Mouse (Mus musculus) MEL (cell line): ENCODE measurements at regions not wholly inside any gene's neighbourhood (a gene's known extent, or its start where the extent isn't known, plus 50 kb on each side); places are given as distances from the start of the nearest gene placed in this dataset.

Source experiments
- DNase-seq: peaks from one replicate; pipeline ENCODE4 v3.0.0; 2011; ENCODE audit warnings: low read depth, low spot score
- H3K27ac ChIP-seq: 2 replicates; pipeline ENCODE4 v1.5.1; 2012; ENCODE audit warnings: low read depth, mild to moderate bottlenecking, control low read depth, low read length, moderate library complexity; ENCODE audit not compliant: control insufficient read depth
- H3K27me3 ChIP-seq, 2 experiments: fragments of 150-350 bp in 1 of 2; sonication (generic) in 1 of 2; 2 replicates each; pipeline ENCODE4 v1.6.1; 2012; ENCODE audit warnings: low read length in 2 of 2, mild to moderate bottlenecking in 2 of 2, improper control_type of control experiment in 1 of 2, moderate library complexity in 1 of 2; ENCODE audit not compliant: insufficient read depth in 2 of 2, control insufficient read depth in 1 of 2
- H3K36me3 ChIP-seq, 2 experiments: 2 replicates each; pipeline ENCODE4 v1.6.1; 2012 to 2014; ENCODE audit warnings: low read length in 2 of 2, improper control_type of control experiment in 1 of 2, inconsistent platforms in 1 of 2, mild to moderate bottlenecking in 1 of 2; ENCODE audit not compliant: insufficient read depth in 2 of 2, control insufficient read depth in 1 of 2
- H3K4me1 ChIP-seq, 2 experiments: fragments of 150-350 bp in 1 of 2; sonication (generic) in 1 of 2; 2 replicates each; pipeline ENCODE4 v1.6.1; 2012; ENCODE audit warnings: low read length in 2 of 2, improper control_type of control experiment in 1 of 2, mild to moderate bottlenecking in 1 of 2; ENCODE audit not compliant: insufficient read depth in 2 of 2, control insufficient read depth in 1 of 2
- H3K4me3 ChIP-seq, 2 experiments: fragments of 150-350 bp in 1 of 2; sonication (generic) in 1 of 2; 2 replicates each; pipeline ENCODE4 v1.5.1; 2012; ENCODE audit warnings: low read depth in 2 of 2, low read length in 2 of 2, mild to moderate bottlenecking in 2 of 2, moderate library complexity in 2 of 2, control low read depth in 1 of 2, improper control_type of control experiment in 1 of 2; ENCODE audit not compliant: control insufficient read depth in 1 of 2, insufficient read depth in 1 of 2
- H3K79me2 ChIP-seq: 2 replicates; pipeline ENCODE4 v1.6.1; 2012; ENCODE audit warnings: mild to moderate bottlenecking, low read length, moderate library complexity; ENCODE audit not compliant: control insufficient read depth, poor library complexity, insufficient read depth
- H3K9ac ChIP-seq: 2 replicates; pipeline ENCODE4 v1.6.1; 2012; ENCODE audit warnings: low read depth, mild to moderate bottlenecking, control low read depth, low read length, moderate library complexity; ENCODE audit not compliant: control insufficient read depth, poor library complexity, severe bottlenecking
- H3K9me3 ChIP-seq: fragments of 150-350 bp; sonication (generic); replicated peaks from 2 replicates; pipeline ENCODE4 v1.6.1; 2012; ENCODE audit warnings: mild to moderate bottlenecking, low read length, improper control_type of control experiment, moderate library complexity; ENCODE audit not compliant: insufficient read depth
- CHD2 ChIP-seq: IDR thresholded peaks from 2 replicates; pipeline ENCODE4 v1.6.1; 2011; ENCODE audit warnings: low read length, improper control_type of control experiment
- CTCF ChIP-seq, 3 experiments: IDR thresholded peaks in 2 of 3; conservative IDR thresholded peaks in 1 of 3; 2 replicates each; pipeline ENCODE4 v1.5.1; 2011 to 2012; ENCODE audit warnings: low read length in 3 of 3, low read depth in 2 of 3, mild to moderate bottlenecking in 2 of 3, improper control_type of control experiment in 1 of 3, inconsistent platforms in 1 of 3, mixed read lengths in 1 of 3, moderate library complexity in 1 of 3; ENCODE audit not compliant: control insufficient read depth in 1 of 3, insufficient read depth in 1 of 3, poor library complexity in 1 of 3, severe bottlenecking in 1 of 3
- E2F4 ChIP-seq: IDR thresholded peaks from 2 replicates; pipeline ENCODE4 v1.6.1; 2011; ENCODE audit warnings: low read depth, low read length, improper control_type of control experiment, borderline replicate concordance
- ELF1 ChIP-seq: IDR thresholded peaks from 2 replicates; pipeline ENCODE4 v1.6.1; 2014; ENCODE audit warnings: low read depth, mild to moderate bottlenecking, inconsistent platforms, low read length, improper control_type of control experiment, moderate library complexity
- EP300 ChIP-seq, 2 experiments: IDR thresholded peaks; 2 replicates each; pipeline ENCODE4 v1.6.1; 2011; ENCODE audit warnings: improper control_type of control experiment in 2 of 2, low read length in 2 of 2, low read depth in 1 of 2, mild to moderate bottlenecking in 1 of 2
- GABPA ChIP-seq: IDR thresholded peaks from 2 replicates; pipeline ENCODE4 v1.6.1; 2012; ENCODE audit warnings: low read depth, mild to moderate bottlenecking, inconsistent platforms, low read length, improper control_type of control experiment, moderate library complexity
- JUND ChIP-seq: IDR thresholded peaks from 2 replicates; pipeline ENCODE4 v1.6.1; 2011; ENCODE audit warnings: low read depth, mild to moderate bottlenecking, improper control_type of control experiment, low read length
- MAZ ChIP-seq: IDR thresholded peaks from 2 replicates; pipeline ENCODE4 v1.6.1; 2012; ENCODE audit warnings: low read depth, mild to moderate bottlenecking, inconsistent platforms, low read length, improper control_type of control experiment
- MEF2A ChIP-seq: IDR thresholded peaks from 2 replicates; pipeline ENCODE4 v1.6.1; 2014; ENCODE audit warnings: low read depth, mild to moderate bottlenecking, inconsistent platforms, low read length, improper control_type of control experiment; ENCODE audit not compliant: poor library complexity, insufficient replicate concordance, severe bottlenecking; ENCODE audit errors: extremely low read depth
- MXI1 ChIP-seq: IDR thresholded peaks from 2 replicates; pipeline ENCODE4 v1.6.1; 2011; ENCODE audit warnings: mild to moderate bottlenecking, low read depth, low read length, improper control_type of control experiment
- MYB ChIP-seq: IDR thresholded peaks from 2 replicates; pipeline ENCODE4 v1.6.1; 2011; ENCODE audit warnings: mild to moderate bottlenecking, low read depth, low read length, improper control_type of control experiment
- MYC ChIP-seq: IDR thresholded peaks from 2 replicates; pipeline ENCODE4 v1.6.1; 2011; ENCODE audit warnings: low read depth, mild to moderate bottlenecking, low read length, improper control_type of control experiment, moderate library complexity
- NELFE ChIP-seq: IDR thresholded peaks from 2 replicates; pipeline ENCODE4 v1.6.1; 2011; ENCODE audit warnings: low read depth, low read length, improper control_type of control experiment
- RAD21 ChIP-seq: IDR thresholded peaks from 2 replicates; pipeline ENCODE4 v1.6.1; 2011; ENCODE audit warnings: mild to moderate bottlenecking, low read depth, low read length, improper control_type of control experiment
- RCOR1 ChIP-seq: IDR thresholded peaks from 2 replicates; pipeline ENCODE4 v1.6.1; 2012; ENCODE audit warnings: low read depth, mild to moderate bottlenecking, inconsistent platforms, low read length, improper control_type of control experiment
- SIN3A ChIP-seq: IDR thresholded peaks from 2 replicates; pipeline ENCODE4 v1.6.1; 2012; ENCODE audit warnings: low read length, improper control_type of control experiment, inconsistent platforms
- SMC3 ChIP-seq: IDR thresholded peaks from 2 replicates; pipeline ENCODE4 v1.6.1; 2011; ENCODE audit warnings: low read depth, low read length, improper control_type of control experiment
- TAL1 ChIP-seq: IDR thresholded peaks from 2 replicates; pipeline ENCODE4 v1.6.1; 2012; ENCODE audit warnings: mild to moderate bottlenecking, inconsistent platforms, low read length, moderate library complexity, mixed read lengths
- TCF12 ChIP-seq: IDR thresholded peaks from 2 replicates; pipeline ENCODE4 v1.6.1; 2014; ENCODE audit warnings: low read depth, mild to moderate bottlenecking, inconsistent platforms, low read length, improper control_type of control experiment, moderate library complexity
- UBTF ChIP-seq: IDR thresholded peaks from 2 replicates; pipeline ENCODE4 v1.6.1; 2012; ENCODE audit warnings: low read depth, mild to moderate bottlenecking, inconsistent platforms, low read length, improper control_type of control experiment, moderate library complexity, borderline replicate concordance; ENCODE audit not compliant: insufficient read depth
- USF1 ChIP-seq: IDR thresholded peaks from 2 replicates; pipeline ENCODE4 v1.6.1; 2014; ENCODE audit warnings: low read depth, mild to moderate bottlenecking, inconsistent platforms, low read length, improper control_type of control experiment, moderate library complexity
- ZC3H11A ChIP-seq: IDR thresholded peaks from 2 replicates; pipeline ENCODE4 v1.6.1; 2012; ENCODE audit warnings: low read depth, mild to moderate bottlenecking, inconsistent platforms, low read length, improper control_type of control experiment
- ZNF384 ChIP-seq: IDR thresholded peaks from 2 replicates; pipeline ENCODE4 v1.6.1; 2012; ENCODE audit warnings: low read depth, mild to moderate bottlenecking, inconsistent platforms, low read length, improper control_type of control experiment

DNA sequence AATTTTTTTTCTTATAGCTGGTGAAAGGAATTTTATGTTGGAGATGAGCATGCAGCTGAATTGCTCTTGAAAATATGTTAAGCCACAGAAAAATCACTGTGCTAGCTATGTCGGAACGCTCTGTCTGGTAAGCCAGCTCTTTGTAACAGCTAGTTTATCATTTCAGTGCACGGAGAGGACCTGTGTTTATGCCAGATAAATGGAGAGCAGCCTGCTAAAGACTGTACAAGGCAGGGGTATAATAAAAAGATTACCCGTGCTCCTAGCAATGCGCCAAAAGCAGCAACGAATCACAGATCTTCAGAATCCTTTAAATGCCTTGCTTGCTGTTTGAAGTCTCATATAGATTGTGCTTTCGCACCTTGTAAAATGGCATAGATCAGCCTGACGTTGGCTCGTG lies 232.2 kb upstream of the Daam1 start:
- no peaks in the 10 kb centered on the region for H3K79me2 ChIP-seq
- no peaks in the 10 kb centered on the region for H3K4me1 ChIP-seq
- H3K9me3 ChIP-seq = no peaks in the 10 kb centered on the region
- no peaks in the 10 kb centered on the region for H3K27me3 ChIP-seq
- H3K27ac ChIP-seq = no peak overlapping the region
- no peak overlapping the region for H3K9ac ChIP-seq
- H3K36me3 ChIP-seq = no peaks in the 10 kb centered on the region
- no peak overlapping the region for H3K4me3 ChIP-seq
- TF ChIP-seq SMC3 (no peak), MEF2A (no peak), GABPA (no peak), NELFE (no peak), MAZ (no peak), JUND (no peak), ZC3H11A (no peak), CTCF (IDR thresholded peaks at IDR 0.05 in 2 of 3, conservative IDR thresholded peaks at IDR 0.05 in 1 of 3; ENCODE audit: control insufficient read depth in 1 of 3, insufficient read depth in 1 of 3, low read depth in 2 of 3, low read length in 3 of 3, poor library complexity in 1 of 3, severe bottlenecking in 1 of 3) (no peak), ELF1 (no peak), USF1 (no peak), MYB (no peak), CHD2 (no peak), TCF12 (no peak), EP300 (IDR thresholded peaks at IDR 0.05; ENCODE audit: low read depth in 1 of 2, low read length in 2 of 2) (no peak)
- TF ChIP-seq, all 39 proteins: peak for 0
- DNase-seq = no peak

DNA sequence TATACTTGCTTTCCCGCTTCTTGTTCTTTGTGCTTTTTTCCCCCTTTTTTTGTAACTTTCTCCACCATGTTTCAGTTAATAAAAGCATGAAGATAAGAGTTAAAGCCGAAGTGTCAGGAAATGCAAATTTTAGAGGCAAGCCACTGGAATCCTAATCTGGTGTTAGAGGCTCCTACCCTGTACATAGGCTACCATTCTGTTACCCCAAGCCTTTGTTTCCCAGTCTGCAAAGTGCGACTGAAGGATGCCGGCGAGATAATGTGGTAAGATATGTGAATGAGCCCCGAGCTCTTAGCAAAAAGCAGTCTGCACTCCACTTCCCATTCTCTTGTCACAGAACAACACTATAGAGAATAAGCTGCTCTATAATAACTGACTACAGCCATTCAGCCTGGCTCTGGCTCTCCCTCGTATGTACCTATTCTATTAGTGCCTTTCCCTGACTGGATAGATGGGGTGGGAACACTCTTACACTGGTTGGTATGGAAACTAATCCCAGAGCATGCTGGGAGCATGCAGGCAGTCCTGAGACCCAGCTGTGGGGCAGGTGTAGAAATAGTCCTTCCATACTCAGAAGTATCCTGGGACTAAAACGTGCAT lies 229.7 kb upstream of the Daam1 start:
- Histone ChIP-seq H3K27ac (no peak overlapping the region), H3K27me3 (no peaks in the 10 kb centered on the region), H3K36me3 (no peaks in the 10 kb centered on the region), H3K9ac (no peak overlapping the region), H3K9me3 (no peaks in the 10 kb centered on the region), H3K4me3 (no peak overlapping the region), H3K79me2 (no peaks in the 10 kb centered on the region), H3K4me1 (no peaks in the 10 kb centered on the region)
- TF ChIP-seq TAL1 (no peak), SIN3A (no peak), MYC (no peak), RAD21 (no peak), ELF1 (no peak), CTCF (IDR thresholded peaks at IDR 0.05 in 2 of 3, conservative IDR thresholded peaks at IDR 0.05 in 1 of 3; ENCODE audit: control insufficient read depth in 1 of 3, insufficient read depth in 1 of 3, low read depth in 2 of 3, low read length in 3 of 3, poor library complexity in 1 of 3, severe bottlenecking in 1 of 3) (no peak), UBTF (no peak), E2F4 (no peak), NELFE (no peak), SMC3 (no peak), RCOR1 (no peak), MXI1 (no peak), CHD2 (no peak), ZNF384 (no peak), EP300 (IDR thresholded peaks at IDR 0.05; ENCODE audit: low read depth in 1 of 2, low read length in 2 of 2) (no peak), TCF12 (no peak)
- DNase-seq = no peak
